Mouse (Mus musculus): ENCODE results near the gene Mmrn1.
A peak's percentile ranks its signal among the peaks of the same experiment; 100 is the strongest.
"Not testable (repeated sequence)": the region's sequence is repeated elsewhere in the genome, so short reads cannot be mapped to it uniquely, and the experiment has no call there.

The Mmrn1 gene

DNA sequence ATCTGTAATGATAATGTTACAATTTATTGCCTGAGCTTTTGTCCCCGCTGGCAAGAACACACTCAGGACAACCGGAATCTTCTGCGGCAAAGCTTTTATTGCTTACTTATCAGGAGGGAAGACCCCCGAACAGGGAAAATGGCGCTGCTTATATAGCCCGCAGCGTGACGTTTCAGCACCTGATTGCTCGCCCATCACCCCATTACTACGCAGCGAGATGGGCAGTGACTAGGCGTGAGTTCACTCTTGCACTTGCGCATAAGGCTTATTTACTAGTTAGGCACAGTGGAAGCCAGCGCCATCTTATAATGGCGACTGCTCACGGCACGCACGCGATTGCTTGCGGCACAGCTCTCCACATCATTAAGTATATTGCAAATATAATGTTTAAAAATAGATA, at the start of gene Mmrn1:
Mmrn1 (plus strand) TSS at position 301 of the 400 bp plus-strand sequence.
- not testable (repeated sequence) for DNase-seq

DNA sequence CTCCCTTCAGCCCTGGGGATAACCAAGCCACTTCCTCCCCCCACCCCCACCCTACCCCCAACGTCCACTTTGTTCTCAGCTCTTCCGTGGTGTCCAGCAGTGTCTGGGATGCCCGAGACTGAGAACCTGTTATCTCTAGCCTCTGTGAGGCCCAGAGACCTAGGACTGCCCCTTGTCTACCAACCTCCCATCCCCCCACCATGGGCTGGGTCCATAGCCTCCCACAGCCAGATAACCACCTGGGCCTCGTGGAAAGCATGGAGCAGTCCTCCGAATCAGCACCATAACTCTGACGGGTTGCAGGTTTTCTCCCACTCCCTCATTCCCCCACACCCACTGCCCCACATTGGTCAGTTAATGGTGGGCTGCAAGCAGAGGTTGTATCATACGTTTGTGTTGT, 44.4 kb upstream of the Mmrn1 start:
- no peak for DNase-seq

DNA sequence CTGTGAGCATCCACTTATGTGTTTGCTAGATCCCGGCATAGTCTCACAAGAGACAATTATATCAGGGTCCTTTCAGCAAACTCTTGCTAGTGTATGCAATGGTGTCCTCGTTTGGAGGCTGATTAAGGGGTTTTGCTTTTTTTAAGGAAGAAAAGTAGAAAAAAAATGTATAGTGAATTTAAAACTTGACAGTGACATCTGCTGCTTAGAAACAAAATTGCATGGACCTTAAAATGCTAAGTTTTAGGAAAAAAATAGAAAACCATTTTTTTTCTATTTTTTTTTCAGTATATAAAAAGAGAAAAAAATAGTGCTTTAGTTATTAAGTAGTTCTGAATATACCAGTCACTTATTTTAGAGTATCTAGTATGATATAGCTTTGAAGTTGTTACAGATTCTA, 43.2 kb upstream of the Mmrn1 start:
- no peak for DNase-seq

- DNase-seq = no peak
Measured at GRCm38 (mm10) chr6:60907272-60907671, 17.5 kb upstream of the Mmrn1 start.

DNA sequence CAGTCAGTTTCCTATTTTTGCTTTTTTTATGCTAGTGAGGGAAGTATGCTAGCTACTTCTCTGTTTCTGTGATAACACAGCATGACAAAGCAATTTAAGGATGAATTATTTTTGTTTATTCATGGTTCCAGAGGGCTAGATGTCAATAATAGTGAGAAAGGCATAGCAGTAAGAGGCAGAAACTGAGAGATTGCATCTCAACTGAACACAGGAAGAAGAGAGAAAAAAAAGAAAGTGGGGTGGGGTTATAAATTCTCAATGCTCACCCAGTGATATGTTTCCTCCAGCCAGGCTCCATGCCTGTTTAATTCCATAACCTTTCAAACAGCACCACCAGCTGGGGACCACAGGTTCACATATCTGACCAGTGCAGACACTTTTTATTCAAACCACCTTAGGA, 6.6 kb downstream of the Mmrn1 start:
- peak; percentile 3 for DNase-seq

DNA sequence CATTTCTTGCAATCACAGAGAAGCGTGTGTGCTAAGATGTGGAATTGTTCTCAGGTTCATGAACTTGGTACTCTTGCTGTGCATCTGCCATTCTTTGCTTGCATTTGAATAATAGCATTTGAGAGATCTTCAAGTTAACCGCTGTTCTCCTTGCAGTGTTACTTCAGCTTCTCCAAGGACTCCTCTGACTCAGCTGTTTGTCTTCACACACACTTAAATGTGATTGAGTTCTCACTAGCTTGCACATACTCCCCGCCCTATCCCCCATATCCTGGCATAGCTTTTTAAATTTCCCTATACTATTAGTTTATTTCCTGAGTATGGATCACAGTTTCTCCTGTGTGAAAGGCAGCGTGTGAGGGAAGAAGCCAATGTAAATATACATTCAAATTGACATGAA, 10.1 kb downstream of the Mmrn1 start:
- DNase-seq = no peak

GRCm38 (mm10) chr6:60935448-60936130, 10.8 kb downstream of the Mmrn1 start:
- no peak for DNase-seq

GRCm38 (mm10) chr6:60944178-60944577, 19.4 kb downstream of the Mmrn1 start:
- DNase-seq = no peak

GRCm38 (mm10) chr6:60944621-60945020, 19.8 kb downstream of the Mmrn1 start:
- no peak for DNase-seq

DNA sequence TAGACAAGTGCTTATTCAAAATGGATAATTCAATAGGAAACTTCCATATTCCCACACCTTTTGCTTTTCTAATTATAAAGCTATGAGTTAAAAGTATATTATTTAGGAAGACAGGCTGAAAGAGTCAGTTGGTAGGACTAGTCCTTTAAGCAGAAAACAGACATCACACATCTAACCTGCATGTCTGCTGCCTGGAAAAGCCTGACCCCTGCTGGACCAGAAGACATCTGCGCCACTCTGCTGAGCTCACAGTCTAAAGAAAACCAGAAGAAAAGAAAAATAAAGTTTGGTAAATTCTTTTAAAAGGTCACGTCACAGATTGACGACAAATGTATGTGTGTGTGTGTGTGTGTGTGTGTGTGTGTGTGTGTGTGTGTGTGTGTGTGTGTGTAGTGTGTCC, 25.6 kb downstream of the Mmrn1 start:
- peak; percentile 11 for DNase-seq

- no peak for DNase-seq
Measured at GRCm38 (mm10) chr6:60961285-60961684, 36.5 kb downstream of the Mmrn1 start.

- no peak for DNase-seq
Measured at GRCm38 (mm10) chr6:60961838-60962237, 37.1 kb downstream of the Mmrn1 start.

GRCm38 (mm10) chr6:60962668-60963067, 37.9 kb downstream of the Mmrn1 start:
- DNase-seq = no peak

DNA sequence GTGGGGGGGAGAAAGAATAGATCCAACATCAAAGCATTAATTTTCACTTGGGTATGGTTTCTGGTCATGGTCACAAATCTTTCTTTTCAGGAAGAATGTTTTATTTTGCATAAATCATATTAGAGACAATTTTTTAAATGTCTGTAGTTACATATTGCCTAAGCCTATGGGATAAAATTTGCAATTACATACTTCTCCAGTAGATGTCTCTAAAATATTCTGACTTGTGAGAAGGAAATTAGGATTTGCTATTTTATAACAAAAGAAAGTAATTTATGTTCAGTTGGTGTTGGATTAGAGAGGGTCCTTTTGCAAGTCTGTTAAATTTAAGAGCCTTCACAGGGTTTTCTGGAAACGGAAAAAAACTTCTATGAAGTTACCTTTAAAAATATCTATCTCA, 39.0 kb downstream of the Mmrn1 start:
- no peak for DNase-seq

DNA sequence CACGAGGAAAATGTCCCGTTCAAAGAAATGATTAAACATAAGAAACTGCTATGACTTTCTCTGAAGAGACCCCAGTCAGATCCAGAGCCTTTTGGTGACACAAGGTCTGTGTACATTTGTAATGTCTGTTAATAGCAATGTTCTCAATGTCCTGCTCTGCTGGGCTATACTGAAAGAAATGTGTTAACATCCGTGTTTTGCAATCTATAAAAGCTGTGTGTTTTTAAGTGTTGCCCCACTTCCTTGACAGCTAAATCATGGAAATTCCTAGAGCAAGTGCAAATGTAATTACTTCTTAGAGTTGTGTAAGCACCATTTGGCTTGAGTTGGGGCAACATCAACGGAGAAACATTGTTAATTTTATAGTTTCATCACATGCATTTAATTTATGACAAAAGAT, 42.2 kb downstream of the Mmrn1 start:
- no peak for DNase-seq

- no peak for DNase-seq
Measured at GRCm38 (mm10) chr6:60969407-60969806, 44.6 kb downstream of the Mmrn1 start.

DNA sequence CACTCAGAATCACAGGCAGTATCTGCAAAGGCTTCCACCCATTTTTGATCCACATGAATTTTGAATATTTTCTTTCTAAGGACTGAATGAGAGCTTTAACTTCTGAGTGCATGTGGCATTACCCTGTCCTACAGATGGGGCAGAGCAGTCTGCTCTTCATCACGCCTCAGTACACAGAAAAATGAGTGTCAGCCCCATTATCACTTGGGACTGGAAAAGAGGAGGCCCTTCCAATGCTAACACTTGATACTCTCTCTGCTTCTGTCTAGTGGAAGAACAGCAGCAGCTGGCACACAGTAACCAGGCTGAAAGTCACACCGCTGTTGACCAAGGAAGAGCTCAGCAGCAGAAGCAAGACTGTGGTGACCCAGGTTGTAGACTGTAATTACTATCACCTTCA, 46.0 kb downstream of the Mmrn1 start:
- no peak for DNase-seq

DNA sequence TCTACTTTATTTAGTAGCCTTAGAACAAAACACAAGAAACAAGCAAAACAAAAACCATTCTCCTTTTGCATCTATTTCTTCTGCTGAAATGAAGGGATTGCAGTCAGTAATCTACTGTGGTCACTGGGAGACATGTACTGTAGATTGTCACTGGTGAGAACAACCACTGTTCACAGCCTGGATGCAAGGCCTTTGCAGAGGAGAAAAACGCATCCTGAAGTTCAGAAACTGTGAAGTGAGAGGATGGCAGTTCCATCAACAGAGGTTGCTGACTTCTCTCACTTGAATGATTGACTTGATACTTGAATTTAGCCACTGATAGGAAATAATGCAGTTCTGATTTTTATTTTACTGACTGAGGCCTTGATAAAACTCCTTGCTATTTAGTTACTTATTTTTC, 53.8 kb downstream of the Mmrn1 start:
- DNase-seq = no peak

DNA sequence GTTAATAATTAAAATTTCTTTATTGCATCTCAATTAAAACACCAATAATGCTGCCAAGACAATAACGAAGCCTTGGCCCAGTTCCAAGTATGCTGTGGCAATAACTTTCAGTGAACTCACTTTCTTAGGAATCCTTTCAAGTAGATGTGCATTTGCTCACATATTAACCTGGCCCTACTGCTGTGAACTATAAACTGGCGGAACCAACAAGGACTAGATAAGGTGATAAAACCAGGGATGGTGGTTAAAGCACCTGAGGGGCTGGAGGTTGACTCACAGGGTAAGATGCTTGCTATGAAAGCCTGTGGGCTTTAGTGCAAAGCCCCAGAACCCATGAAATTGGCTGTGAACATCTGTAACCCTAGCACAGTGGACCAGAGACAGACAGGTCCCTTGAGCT, 54.3 kb downstream of the Mmrn1 start:
- no peak for DNase-seq

DNA sequence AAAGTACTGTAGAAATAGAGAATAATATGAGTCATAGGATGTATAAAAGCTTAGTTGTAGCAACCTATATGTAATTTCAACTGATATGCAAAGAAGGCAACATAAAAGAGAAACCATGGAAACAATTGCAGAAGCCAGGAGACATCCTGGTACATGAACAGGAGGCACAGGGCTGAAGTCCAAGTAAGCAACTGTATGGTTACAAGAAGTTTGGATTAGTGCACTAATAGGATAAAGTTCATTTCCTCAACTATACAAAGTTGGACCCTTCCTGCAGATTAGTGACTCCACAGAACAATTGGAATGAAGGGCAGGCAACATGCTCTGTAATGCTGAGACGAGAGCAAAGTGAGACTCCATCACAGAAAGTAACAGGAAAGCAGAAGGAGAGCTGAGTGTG, 59.6 kb downstream of the Mmrn1 start:
- DNase-seq = no peak

- no peak for DNase-seq
Measured at GRCm38 (mm10) chr6:60985919-60986318, 61.1 kb downstream of the Mmrn1 start.

DNA sequence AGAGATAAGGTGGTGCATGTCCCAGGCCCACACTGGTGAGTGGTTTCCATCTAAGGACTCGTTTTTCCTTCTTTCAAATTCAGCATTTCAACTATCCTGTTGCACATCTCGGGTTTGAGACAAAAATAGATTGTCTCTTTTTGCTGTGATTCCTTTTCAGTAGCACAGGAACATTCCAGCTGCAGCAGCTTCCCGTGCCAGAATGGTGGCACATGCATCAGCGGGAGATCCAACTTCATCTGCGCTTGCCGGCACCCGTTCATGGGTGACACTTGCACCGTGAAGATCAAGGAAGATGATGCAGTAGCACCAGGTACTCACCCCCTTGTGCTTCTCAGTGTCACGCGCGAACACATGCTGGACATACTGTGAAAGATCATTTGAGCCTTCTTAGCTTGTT, 62.1 kb downstream of the Mmrn1 start:
- DNase-seq = peak; percentile 17

DNA sequence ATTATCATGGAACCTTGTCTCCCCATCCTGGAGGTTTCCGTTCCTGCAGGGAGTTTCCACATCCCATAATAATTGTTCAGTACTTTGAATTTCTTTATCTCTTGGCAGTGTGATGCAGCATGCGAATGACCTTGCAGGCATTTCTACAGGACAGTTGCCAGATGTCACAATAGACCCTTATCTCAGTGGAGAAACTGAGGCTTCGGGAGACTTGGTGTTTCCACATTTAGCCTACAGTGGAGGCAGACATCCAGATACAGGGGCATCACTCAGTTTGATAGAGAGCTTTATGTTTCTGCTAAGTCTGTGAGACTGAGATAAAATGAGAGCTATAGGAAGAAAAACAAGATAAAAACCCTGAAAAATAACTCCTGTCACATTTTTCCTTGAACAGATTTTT, 63.0 kb downstream of the Mmrn1 start:
- DNase-seq = no peak

DNA sequence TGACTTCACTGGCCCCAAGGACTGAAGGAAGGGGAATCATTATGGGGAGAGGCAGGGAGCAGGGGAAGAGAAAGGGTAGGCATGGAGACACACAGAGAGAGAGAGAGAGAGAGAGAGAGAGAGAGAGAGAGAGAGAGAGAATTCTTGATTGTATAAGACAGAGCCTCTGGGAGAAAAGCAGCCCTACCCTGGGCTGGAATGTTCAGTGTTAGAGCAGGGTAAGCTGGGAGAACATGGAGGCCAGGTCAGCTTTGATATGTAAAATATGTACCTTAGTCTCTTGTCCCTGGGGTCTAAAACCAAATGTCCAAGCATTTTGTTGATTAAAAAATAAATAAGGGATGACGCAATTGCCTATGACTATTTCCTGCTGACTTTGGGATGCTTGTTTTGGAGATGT, 67.6 kb downstream of the Mmrn1 start:
- no peak for DNase-seq

GRCm38 (mm10) chr6:60993386-60994108, 68.8 kb downstream of the Mmrn1 start:
- no peak for DNase-seq
